Mouse (Mus musculus): ENCODE measurements at regions not wholly inside any gene's neighbourhood (a gene's known extent, or its start where the extent isn't known, plus 50 kb on each side); places are given as distances from the start of the nearest gene placed in this dataset.

GRCm38 (mm10) chr4:124054240-124054760 lies 136.5 kb upstream of the 4930535I16Rik start:
- H3K36me3 ChIP-seq (ENCODE audit: control insufficient read depth, insufficient read depth, low read length) = no peaks in the 10 kb centered on the region
- TF ChIP-seq CTCF (IDR thresholded peaks at IDR 0.05; ENCODE audit: control insufficient read depth, insufficient read depth, insufficient replicate concordance, low read depth, low read length) (no peak), POLR2A (IDR thresholded peaks at IDR 0.05; ENCODE audit: control insufficient read depth, low read depth, low read length) (no peak)
- no peaks in the 10 kb centered on the region for H3K4me1 ChIP-seq (ENCODE audit: control insufficient read depth, insufficient read depth, low read length)
- no peaks in the 10 kb centered on the region for H3K27me3 ChIP-seq (ENCODE audit: control insufficient read depth, insufficient read depth, low read length)
- no peak overlapping the region for H3K27ac ChIP-seq (ENCODE audit: control insufficient read depth, insufficient read depth, low read depth, low read length)
- no peak overlapping the region for H3K4me3 ChIP-seq (ENCODE audit: control insufficient read depth, low read depth, low read length)

- no peaks in the 10 kb centered on the region for H3K4me1 ChIP-seq (ENCODE audit: control insufficient read depth, insufficient read depth, low read length)
- no peaks in the 10 kb centered on the region for H3K36me3 ChIP-seq (ENCODE audit: control insufficient read depth, insufficient read depth, low read length)
- no peaks in the 10 kb centered on the region for H3K27me3 ChIP-seq (ENCODE audit: control insufficient read depth, insufficient read depth, low read length)
- H3K27ac ChIP-seq (ENCODE audit: control insufficient read depth, insufficient read depth, low read depth, low read length) = no peak overlapping the region
- no peak overlapping the region for H3K4me3 ChIP-seq (ENCODE audit: control insufficient read depth, low read depth, low read length)
- TF ChIP-seq CTCF (IDR thresholded peaks at IDR 0.05; ENCODE audit: control insufficient read depth, insufficient read depth, insufficient replicate concordance, low read depth, low read length) (no peak), POLR2A (IDR thresholded peaks at IDR 0.05; ENCODE audit: control insufficient read depth, low read depth, low read length) (no peak)
These were observed 135.7 kb upstream of the 4930535I16Rik start for GRCm38 (mm10) chr4:124053340-124054038.

GRCm38 (mm10) chr4:124052387-124052786 lies 134.6 kb upstream of the 4930535I16Rik start:
- TF ChIP-seq CTCF (IDR thresholded peaks at IDR 0.05; ENCODE audit: control insufficient read depth, insufficient read depth, insufficient replicate concordance, low read depth, low read length) (no peak), POLR2A (IDR thresholded peaks at IDR 0.05; ENCODE audit: control insufficient read depth, low read depth, low read length) (no peak)
- Histone ChIP-seq H3K4me1 (ENCODE audit: control insufficient read depth, insufficient read depth, low read length) (no peaks in the 10 kb centered on the region), H3K36me3 (ENCODE audit: control insufficient read depth, insufficient read depth, low read length) (no peaks in the 10 kb centered on the region), H3K4me3 (ENCODE audit: control insufficient read depth, low read depth, low read length) (no peak overlapping the region), H3K27ac (ENCODE audit: control insufficient read depth, insufficient read depth, low read depth, low read length) (no peak overlapping the region), H3K27me3 (ENCODE audit: control insufficient read depth, insufficient read depth, low read length) (no peaks in the 10 kb centered on the region)

- H3K4me1 ChIP-seq (ENCODE audit: control insufficient read depth, insufficient read depth, low read length) = no peaks in the 10 kb centered on the region
- H3K27ac ChIP-seq (ENCODE audit: control insufficient read depth, insufficient read depth, low read depth, low read length) = no peak overlapping the region
- no peaks in the 10 kb centered on the region for H3K27me3 ChIP-seq (ENCODE audit: control insufficient read depth, insufficient read depth, low read length)
These were observed 130.6 kb upstream of the 4930535I16Rik start for GRCm38 (mm10) chr4:124048348-124048831.

GRCm38 (mm10) chr4:124047898-124048297 lies 130.1 kb upstream of the 4930535I16Rik start:
- Histone ChIP-seq H3K27me3 (ENCODE audit: control insufficient read depth, insufficient read depth, low read length) (no peaks in the 10 kb centered on the region), H3K27ac (ENCODE audit: control insufficient read depth, insufficient read depth, low read depth, low read length) (no peak overlapping the region)

More at GRCm38 (mm10) chr4:124048348-124048831, 130.6 kb upstream of the 4930535I16Rik start:
- Histone ChIP-seq H3K36me3 (ENCODE audit: control insufficient read depth, insufficient read depth, low read length) (no peaks in the 10 kb centered on the region), H3K4me3 (ENCODE audit: control insufficient read depth, low read depth, low read length) (peak overlapping the region; percentile 11; the same call in 1 of the 2 replicates)
- TF ChIP-seq CTCF (IDR thresholded peaks at IDR 0.05; ENCODE audit: control insufficient read depth, insufficient read depth, insufficient replicate concordance, low read depth, low read length) (no peak), POLR2A (IDR thresholded peaks at IDR 0.05; ENCODE audit: control insufficient read depth, low read depth, low read length) (no peak)

GRCm38 (mm10) chr4:124036483-124036882 lies 118.7 kb upstream of the 4930535I16Rik start:
- TF ChIP-seq POLR2A (IDR thresholded peaks at IDR 0.05; ENCODE audit: control insufficient read depth, low read depth, low read length) (no peak), CTCF (IDR thresholded peaks at IDR 0.05; ENCODE audit: control insufficient read depth, insufficient read depth, insufficient replicate concordance, low read depth, low read length) (no peak)
- H3K4me3 ChIP-seq (ENCODE audit: control insufficient read depth, low read depth, low read length) = no peak overlapping the region
- H3K27ac ChIP-seq (ENCODE audit: control insufficient read depth, insufficient read depth, low read depth, low read length) = no peak overlapping the region
- H3K36me3 ChIP-seq (ENCODE audit: control insufficient read depth, insufficient read depth, low read length) = no peaks in the 10 kb centered on the region
- no peaks in the 10 kb centered on the region for H3K4me1 ChIP-seq (ENCODE audit: control insufficient read depth, insufficient read depth, low read length)
- no peaks in the 10 kb centered on the region for H3K27me3 ChIP-seq (ENCODE audit: control insufficient read depth, insufficient read depth, low read length)

More at GRCm38 (mm10) chr4:124047898-124048297, 130.1 kb upstream of the 4930535I16Rik start:
- no peaks in the 10 kb centered on the region for H3K4me1 ChIP-seq (ENCODE audit: control insufficient read depth, insufficient read depth, low read length)
- no peaks in the 10 kb centered on the region for H3K36me3 ChIP-seq (ENCODE audit: control insufficient read depth, insufficient read depth, low read length)
- no peak for TF ChIP-seq CTCF (IDR thresholded peaks at IDR 0.05; ENCODE audit: control insufficient read depth, insufficient read depth, insufficient replicate concordance, low read depth, low read length)
- no peak for TF ChIP-seq POLR2A (IDR thresholded peaks at IDR 0.05; ENCODE audit: control insufficient read depth, low read depth, low read length)
- no peak overlapping the region for H3K4me3 ChIP-seq (ENCODE audit: control insufficient read depth, low read depth, low read length)

- Histone ChIP-seq H3K4me1 (ENCODE audit: control insufficient read depth, insufficient read depth, low read length) (no peaks in the 10 kb centered on the region), H3K27ac (ENCODE audit: control insufficient read depth, insufficient read depth, low read depth, low read length) (no peak overlapping the region), H3K27me3 (ENCODE audit: control insufficient read depth, insufficient read depth, low read length) (no peaks in the 10 kb centered on the region), H3K36me3 (ENCODE audit: control insufficient read depth, insufficient read depth, low read length) (no peaks in the 10 kb centered on the region), H3K4me3 (ENCODE audit: control insufficient read depth, low read depth, low read length) (no peak overlapping the region)
- TF ChIP-seq CTCF (IDR thresholded peaks at IDR 0.05; ENCODE audit: control insufficient read depth, insufficient read depth, insufficient replicate concordance, low read depth, low read length) = no peak
- TF ChIP-seq POLR2A (IDR thresholded peaks at IDR 0.05; ENCODE audit: control insufficient read depth, low read depth, low read length) = no peak
These were observed 117.8 kb upstream of the 4930535I16Rik start for GRCm38 (mm10) chr4:124035657-124036061.

Measured in testis, adult 2 months (tissue).